Mouse (Mus musculus) adrenal gland, postnatal 10 days (tissue): ENCODE results near the gene Plpp1. TPM values are rescaled to one million over a fixed set of nuclear protein-coding genes. Genes with fewer than 3 reads are reported as not detected.

ENCODE experiments used
- DNase-seq: peaks from one replicate; pipeline ENCODE4 v3.0.0; 2021; ENCODE audit warnings: mixed read lengths
- total RNA-seq, 2 experiments: library from RNA; stranded (reverse); gene quantifications; 2 replicates each; pipeline ENCODE4 v1.2.3; 2021

The Plpp1 gene
- total RNA-seq, 2 experiments from 2014 or later: 137 to 155 TPM

- DNase-seq: no peak
Observed at GRCm38 (mm10) chr13:112860911-112861310, 60.3 kb downstream of the Plpp1 start.

- peak; percentile 85 for DNase-seq
Observed at GRCm38 (mm10) chr13:112861825-112862306, 61.3 kb downstream of the Plpp1 start.

GRCm38 (mm10) chr13:112862342-112862741 lies 61.8 kb downstream of the Plpp1 start:
- DNase-seq: no peak

- DNase-seq: no peak
Observed at GRCm38 (mm10) chr13:112862978-112863677, 62.5 kb downstream of the Plpp1 start.

DNA sequence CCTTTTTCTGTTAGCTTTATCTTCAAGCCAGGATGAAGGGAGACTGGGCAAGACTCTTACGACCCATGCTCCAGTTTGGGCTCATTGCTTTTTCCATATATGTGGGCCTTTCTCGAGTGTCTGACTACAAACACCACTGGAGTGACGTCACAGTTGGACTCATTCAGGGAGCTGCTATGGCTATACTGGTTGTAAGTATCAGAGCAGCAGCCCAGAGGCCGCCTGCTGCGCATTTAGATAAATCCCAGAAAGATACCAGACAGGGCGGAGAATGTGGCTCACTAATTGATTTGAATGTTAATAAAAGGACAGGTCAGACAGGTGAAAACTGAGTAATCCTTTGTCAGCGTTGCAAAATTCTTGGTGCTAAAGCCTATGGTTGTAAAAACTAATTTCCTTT lies 66.2 kb downstream of the Plpp1 start:
- no peak for DNase-seq

- DNase-seq: no peak
Observed at GRCm38 (mm10) chr13:112867381-112867780, 66.8 kb downstream of the Plpp1 start.

DNA sequence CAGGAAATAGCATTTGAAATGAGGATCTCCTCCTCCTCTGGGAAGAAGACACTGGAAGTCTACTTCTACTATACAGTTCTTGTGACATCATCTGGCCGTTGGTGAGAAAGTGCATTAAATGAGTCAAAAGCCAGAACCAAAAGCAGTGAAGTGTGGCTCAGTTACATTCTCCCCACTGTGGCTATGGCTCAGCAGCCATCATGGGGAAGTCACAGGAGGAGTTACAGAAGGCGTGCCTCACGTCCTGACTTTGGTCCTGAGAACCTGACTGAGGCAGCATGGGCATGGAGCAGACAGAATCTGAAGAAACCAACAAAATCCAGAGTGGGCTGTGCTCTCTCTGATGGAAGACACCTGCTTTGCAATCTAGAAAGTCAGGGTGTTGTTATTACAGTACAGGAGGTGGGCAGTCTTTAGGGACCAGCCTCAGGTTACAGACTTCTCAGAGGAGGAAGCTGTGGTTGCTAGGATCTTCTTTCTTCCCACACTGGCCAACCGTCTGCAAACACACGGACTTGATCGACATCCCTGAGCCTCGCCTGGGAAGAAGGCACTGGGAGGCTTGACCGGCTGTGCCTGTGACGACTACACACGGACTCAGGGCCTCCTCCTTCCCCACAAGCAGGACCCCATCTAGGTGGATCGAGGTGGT lies 69.6 kb downstream of the Plpp1 start:
- no peak for DNase-seq

DNA sequence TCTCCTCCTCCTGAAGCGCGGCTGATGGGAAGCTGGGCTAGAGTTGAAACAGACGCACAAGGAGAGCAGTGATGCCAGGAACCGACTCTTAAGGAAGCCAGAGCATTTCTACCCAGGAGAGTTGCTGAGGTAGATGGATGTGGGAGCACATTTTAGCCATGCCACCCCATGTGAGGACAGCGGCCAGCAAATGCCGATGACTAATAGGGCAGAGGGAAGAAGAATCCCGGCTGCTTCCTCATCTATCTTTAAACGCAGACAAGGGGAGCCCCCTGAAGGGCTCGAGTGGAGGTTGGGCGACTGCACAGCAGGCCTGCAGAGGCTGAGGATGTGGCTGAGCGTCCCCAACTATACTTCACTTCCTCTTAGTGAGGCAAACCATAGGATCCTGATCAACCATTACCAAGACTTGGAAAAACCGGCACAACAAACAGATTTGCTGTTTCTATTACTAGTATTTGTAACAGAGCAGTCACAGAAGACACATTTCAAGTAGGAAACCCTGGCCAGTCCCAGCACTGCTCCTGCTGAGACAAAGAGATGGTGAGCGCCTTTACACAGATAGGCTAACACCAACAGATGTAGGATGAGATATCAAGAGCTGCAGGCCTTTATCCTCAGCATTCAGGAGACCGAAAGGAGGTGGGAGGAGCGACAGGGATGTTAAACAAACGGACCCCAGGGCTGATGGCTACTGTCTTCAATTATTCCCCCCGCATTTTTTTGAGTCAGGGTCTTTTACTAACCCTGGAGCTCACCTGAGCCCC lies 71.1 kb downstream of the Plpp1 start:
- peak; percentile 29 for DNase-seq

DNA sequence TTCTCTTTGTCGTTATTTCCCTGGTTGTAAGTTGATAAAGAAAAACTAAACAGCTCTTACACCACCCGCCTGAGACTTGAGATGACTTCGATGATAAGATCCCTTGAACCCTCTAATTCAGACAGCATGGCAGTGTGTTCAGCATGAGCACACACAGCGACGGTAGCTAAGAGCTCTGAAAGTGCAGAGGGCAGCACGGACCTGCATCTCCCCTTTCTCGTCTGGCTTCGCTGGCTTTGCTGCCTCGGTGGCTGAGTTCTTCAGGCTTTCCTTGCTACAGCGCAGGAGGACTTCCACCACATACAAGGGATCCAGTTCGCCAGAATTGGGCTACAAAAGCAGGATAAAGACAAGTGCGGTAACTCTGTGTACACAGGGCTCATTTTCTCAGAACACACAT lies 86.6 kb downstream of the Plpp1 start:
- no peak for DNase-seq

- DNase-seq: no peak
Observed at GRCm38 (mm10) chr13:112902176-112902575, 101.6 kb downstream of the Plpp1 start.

DNA sequence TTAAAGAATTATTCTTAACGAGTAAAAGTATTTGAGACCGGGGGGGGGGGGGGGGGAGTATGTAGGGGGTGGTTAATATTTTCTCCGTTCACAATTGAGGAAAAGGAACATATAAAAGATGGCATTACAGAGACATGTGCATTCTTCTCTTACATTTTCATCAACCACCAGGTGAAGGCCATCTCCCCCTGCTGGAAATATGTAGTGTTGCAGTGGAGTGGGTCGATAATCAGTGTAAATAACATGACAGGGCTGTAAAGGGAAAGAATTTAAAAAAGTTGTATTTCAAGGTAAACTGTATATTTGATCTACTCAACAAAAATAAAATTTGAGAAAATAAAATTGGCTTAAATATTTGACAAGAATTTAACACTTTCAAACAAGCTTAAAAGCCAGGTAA lies 109.1 kb downstream of the Plpp1 start:
- DNase-seq: peak; percentile 51

DNA sequence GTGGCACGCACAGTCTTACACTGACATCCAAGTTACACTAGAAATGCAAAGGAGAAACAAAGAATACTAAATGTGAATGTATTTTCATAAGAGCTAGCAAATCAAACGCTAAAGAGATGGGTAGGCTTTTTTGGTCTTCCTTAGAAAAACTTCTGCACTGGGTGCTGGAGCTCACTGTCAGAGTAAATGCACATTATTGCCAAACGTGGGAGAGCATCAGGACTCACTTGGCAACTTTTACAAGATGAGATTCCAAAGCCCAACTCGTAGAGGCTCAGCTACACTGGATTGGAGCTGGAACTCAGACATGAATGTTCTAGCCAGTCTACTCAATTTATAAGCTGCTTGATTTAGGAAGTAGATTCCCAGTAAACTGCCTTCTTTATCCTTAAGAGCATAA lies 109.8 kb downstream of the Plpp1 start:
- no peak for DNase-seq

Other genes starting within 250 kb of the Plpp1 start
- under 1 TPM; 0.21 to 0.27 TPM for gene Il31ra, start 206.4 kb upstream of the Plpp1 start, total RNA-seq
- gene Ddx4, start 148.3 kb upstream of the Plpp1 start, total RNA-seq: under 1 TPM; 0.15 to 0.39 TPM
- gene Slc38a9, start 140.0 kb upstream of the Plpp1 start, total RNA-seq: 10 to 100 TPM; 13.1 to 28.0 TPM
- gene Mtrex, start 126.6 kb downstream of the Plpp1 start, total RNA-seq: 10 to 100 TPM; 34.9 to 38.7 TPM
- gene Dhx29, start 126.7 kb downstream of the Plpp1 start, total RNA-seq: 10 to 100 TPM; 12.5 to 13.0 TPM
- gene Ccno, start 187.0 kb downstream of the Plpp1 start, total RNA-seq: 1 to 10 TPM in 1 of 2 experiments, under 1 TPM in 1; 0.30 to 1.2 TPM
- gene Mcidas, start 193.1 kb downstream of the Plpp1 start, total RNA-seq: not detected
- gene Cdc20b, start 234.3 kb downstream of the Plpp1 start, total RNA-seq: not detected
- 10 to 100 TPM; 66.0 to 77.3 TPM for gene Gpx8, start 245.6 kb downstream of the Plpp1 start, total RNA-seq